Mouse (Mus musculus) cerebellum, adult 2 months (tissue): Measurements from ENCODE around the gene Ntmt1. TPM values are rescaled to one million over a fixed set of nuclear protein-coding genes. Genes with fewer than 3 reads are reported as not detected.

Experiments
- DNase-seq, 2 experiments: peaks; one replicate each; pipeline ENCODE4 v3.0.0; 2021
- H3K27ac ChIP-seq: fragments of 200-500 bp; 2 replicates; pipeline ENCODE4 v1.5.1; 2012; ENCODE audit warnings: low read length, control low read depth, inconsistent platforms; ENCODE audit not compliant: insufficient read depth
- H3K27me3 ChIP-seq: fragments of 200-500 bp; 2 replicates; pipeline ENCODE4 v1.6.1; 2012; ENCODE audit warnings: inconsistent platforms, mild to moderate bottlenecking, low read length, moderate library complexity; ENCODE audit not compliant: control insufficient read depth, insufficient read depth
- H3K4me1 ChIP-seq: fragments of 200-500 bp; 2 replicates; pipeline ENCODE4 v1.6.1; 2011; ENCODE audit warnings: low read length; ENCODE audit not compliant: control insufficient read depth, insufficient read depth
- H3K4me3 ChIP-seq: fragments of 200-500 bp; replicated peaks from 2 replicates; pipeline ENCODE3; 2011; ENCODE audit warnings: mild to moderate bottlenecking, low read depth, low read length, control low read depth; ENCODE audit not compliant: insufficient read depth
- CTCF ChIP-seq: fragments of 200-500 bp; IDR thresholded peaks from 2 replicates; pipeline ENCODE4 v1.5.1; 2011; ENCODE audit warnings: low read depth, mild to moderate bottlenecking, control low read depth, low read length, moderate library complexity, borderline replicate concordance; ENCODE audit not compliant: insufficient read depth
- POLR2A ChIP-seq: fragments of 200-500 bp; IDR thresholded peaks from 2 replicates; pipeline ENCODE4 v1.6.1; 2011; ENCODE audit warnings: low read length, control low read depth, borderline replicate concordance; ENCODE audit not compliant: insufficient read depth
- WGBS: fragments of 180-500 bp; shearing (Covaris S2); methylation state at CpG from one replicate; pipeline ENCODE4 v1.1.7; 2018; 5-methylcytosine and 5-hydroxymethylcytosine counted together
- polyA plus RNA-seq: library from polyadenylated mRNA; depleted of rRNA; stranded (reverse); fragments of >200 nt; gene quantifications from 2 replicates; pipeline ENCODE4 v1.2.3, GENCODE M21; 2012; rRNA removed

The Ntmt1 gene
- polyA plus RNA-seq, 1 experiment = 37.8 TPM

DNA sequence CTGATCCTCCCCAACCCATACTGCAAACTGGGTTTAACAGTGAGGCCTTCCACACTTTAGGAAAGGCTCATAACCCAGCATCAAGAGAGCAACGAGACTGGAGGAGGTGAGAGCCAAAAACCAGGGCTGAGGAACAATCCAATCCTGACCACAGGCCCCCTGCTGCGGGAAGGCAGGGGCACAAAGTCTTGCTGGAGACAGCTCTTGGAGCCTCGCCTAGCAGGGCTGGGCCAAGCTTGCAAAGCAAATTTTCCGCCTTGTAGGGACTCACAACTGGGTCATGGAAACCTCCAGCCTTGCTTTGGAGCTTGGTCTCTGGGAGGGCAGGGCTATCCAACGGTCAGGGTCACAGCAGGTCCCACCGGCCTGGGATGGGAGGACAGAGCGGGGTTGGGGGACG lies 63.2 kb downstream of the Ntmt1 start:
- no peak overlapping the region for H3K4me3 ChIP-seq
- no peaks in the 10 kb centered on the region for H3K4me1 ChIP-seq
- DNase-seq = peak; percentile 27 to 53
- no peak for TF ChIP-seq POLR2A
- no peak for TF ChIP-seq CTCF
- no peaks in the 10 kb centered on the region for H3K27me3 ChIP-seq
- 24% methylated on average over 8 of the region's 8 CpGs for WGBS
- H3K27ac ChIP-seq = no peak overlapping the region

Other genes with a start within 250 kb of the Ntmt1 start
- gene Cstad, start 212.8 kb upstream of the Ntmt1 start, polyA plus RNA-seq = 3.2 and 3.7 TPM in 2 replicates
- gene 1700001O22Rik, start 4.2 kb upstream of the Ntmt1 start, polyA plus RNA-seq = 3.8 and 4.7 TPM in 2 replicates
- 46.6 and 52.6 TPM in 2 replicates for gene Asb6, start 22.5 kb downstream of the Ntmt1 start, polyA plus RNA-seq
- gene Prrx2, start 27.1 kb downstream of the Ntmt1 start, polyA plus RNA-seq = 1.7 and 2.1 TPM in 2 replicates
- gene Ptges, start 122.0 kb downstream of the Ntmt1 start, polyA plus RNA-seq = 3.7 and 4.3 TPM in 2 replicates
- gene Tor1b, start 145.1 kb downstream of the Ntmt1 start, polyA plus RNA-seq = 38.0 and 40.6 TPM in 2 replicates
- 50.5 and 56.3 TPM in 2 replicates for gene Tor1a, start 160.1 kb downstream of the Ntmt1 start, polyA plus RNA-seq
- 118 and 123 TPM in 2 replicates for gene BC005624, start 174.4 kb downstream of the Ntmt1 start, polyA plus RNA-seq
- gene Usp20, start 174.5 kb downstream of the Ntmt1 start, polyA plus RNA-seq = 59.2 and 68.6 TPM in 2 replicates